Mouse (Mus musculus): ENCODE results near the gene Fam210b. TPM values are rescaled to one million over a fixed set of nuclear protein-coding genes. Genes with fewer than 3 reads are reported as not detected.

Gene Fam210b
- total and polyA plus RNA-seq, 3 experiments: 11.0 to 37.9 (median 14.7) TPM

GRCm38 (mm10) chr2:172393391-172394051 lies 48.2 kb downstream of the Fam210b start, which contains the start of gene Cass4:
TSS of gene Cass4 (plus strand) at chr2:172393794.
- H3K9me3 ChIP-seq (replicated peaks): no peaks in the 10 kb centered on the region
- peaks cover 13% of the 10 kb centered on the region for H3K27me3 ChIP-seq (ENCODE audit: insufficient read depth, low read length)
- DNase-seq (ENCODE audit: low spot score) (no peak), ATAC-seq (ENCODE audit: extremely low read depth, insufficient number of reproducible peaks, low FRiP score, poor library complexity, severe bottlenecking) (peak; percentile 30; the same call in 1 of the 2 replicates)
- no peak for TF ChIP-seq TAL1 (conservative IDR thresholded peaks at IDR 0.05; ENCODE audit: low read depth, low read length)
- TF ChIP-seq POLR2AphosphoS5 (IDR thresholded peaks at IDR 0.05; ENCODE audit: insufficient replicate concordance, low read depth, low read length): no peak
- TF ChIP-seq GATA1 (IDR thresholded peaks at IDR 0.05; ENCODE audit: borderline replicate concordance, low read length): no peak
- no peak for TF ChIP-seq CTCF (IDR thresholded peaks at IDR 0.05; ENCODE audit: low read depth, low read length)
- no peak for TF ChIP-seq GATA2 (IDR thresholded peaks at IDR 0.05; ENCODE audit: borderline replicate concordance, low read depth, low read length)
- H3K4me1 ChIP-seq (ENCODE audit: insufficient read depth, low read depth, low read length): peaks cover 11% of the 10 kb centered on the region
- H3K36me3 ChIP-seq (replicated peaks): no peaks in the 10 kb centered on the region
- no peak within 1 kb of the TSS; the same call in 1 of the 2 replicates for H3K4me3 ChIP-seq (ENCODE audit: low read depth, low read length)

- ATAC-seq (ENCODE audit: extremely low read depth, insufficient number of reproducible peaks, low FRiP score, poor library complexity, severe bottlenecking) (no peak), DNase-seq (ENCODE audit: low spot score) (no peak)
- H3K36me3 ChIP-seq (replicated peaks): no peaks in the 10 kb centered on the region
- no peak for TF ChIP-seq GATA2 (IDR thresholded peaks at IDR 0.05; ENCODE audit: borderline replicate concordance, low read depth, low read length)
- no peak for TF ChIP-seq POLR2AphosphoS5 (IDR thresholded peaks at IDR 0.05; ENCODE audit: insufficient replicate concordance, low read depth, low read length)
- TF ChIP-seq GATA1 (IDR thresholded peaks at IDR 0.05; ENCODE audit: borderline replicate concordance, low read length): no peak
- TF ChIP-seq TAL1 (conservative IDR thresholded peaks at IDR 0.05; ENCODE audit: low read depth, low read length): no peak
- TF ChIP-seq CTCF (IDR thresholded peaks at IDR 0.05; ENCODE audit: low read depth, low read length): no peak
- H3K4me1 ChIP-seq (ENCODE audit: insufficient read depth, low read depth, low read length): peaks cover 12% of the 10 kb centered on the region
- no peak overlapping the region for H3K4me3 ChIP-seq (ENCODE audit: low read depth, low read length)
- H3K27me3 ChIP-seq (ENCODE audit: insufficient read depth, low read length): peaks cover 15% of the 10 kb centered on the region
- H3K9me3 ChIP-seq (replicated peaks): no peaks in the 10 kb centered on the region
Observed at GRCm38 (mm10) chr2:172394052-172394392, 48.7 kb downstream of the Fam210b start.

- DNase-seq (ENCODE audit: low spot score) (no peak), ATAC-seq (ENCODE audit: extremely low read depth, insufficient number of reproducible peaks, low FRiP score, poor library complexity, severe bottlenecking) (no peak)
- peaks cover 19% of the 10 kb centered on the region for H3K4me1 ChIP-seq (ENCODE audit: insufficient read depth, low read depth, low read length)
- H3K4me3 ChIP-seq (ENCODE audit: low read depth, low read length): no peak overlapping the region
- H3K27me3 ChIP-seq (ENCODE audit: insufficient read depth, low read length): peaks cover 18% of the 10 kb centered on the region
- no peak for TF ChIP-seq TAL1 (conservative IDR thresholded peaks at IDR 0.05; ENCODE audit: low read depth, low read length)
- no peak for TF ChIP-seq CTCF (IDR thresholded peaks at IDR 0.05; ENCODE audit: low read depth, low read length)
- TF ChIP-seq POLR2AphosphoS5 (IDR thresholded peaks at IDR 0.05; ENCODE audit: insufficient replicate concordance, low read depth, low read length): no peak
- TF ChIP-seq GATA1 (IDR thresholded peaks at IDR 0.05; ENCODE audit: borderline replicate concordance, low read length): no peak
- no peak for TF ChIP-seq GATA2 (IDR thresholded peaks at IDR 0.05; ENCODE audit: borderline replicate concordance, low read depth, low read length)
- H3K36me3 ChIP-seq (replicated peaks): no peaks in the 10 kb centered on the region
- H3K9me3 ChIP-seq (replicated peaks): no peaks in the 10 kb centered on the region
Observed at GRCm38 (mm10) chr2:172394671-172395070, 49.3 kb downstream of the Fam210b start.

GRCm38 (mm10) chr2:172395961-172396360 lies 50.6 kb downstream of the Fam210b start:
- no peak for DNase-seq (ENCODE audit: low spot score)
- no peaks in the 10 kb centered on the region for H3K9me3 ChIP-seq (replicated peaks)
- no peak overlapping the region for H3K4me3 ChIP-seq (ENCODE audit: low read depth, low read length)
- H3K36me3 ChIP-seq (replicated peaks): no peaks in the 10 kb centered on the region
- TF ChIP-seq GATA2 (IDR thresholded peaks at IDR 0.05; ENCODE audit: borderline replicate concordance, low read depth, low read length) (no peak), CTCF (IDR thresholded peaks at IDR 0.05; ENCODE audit: low read depth, low read length) (no peak), TAL1 (conservative IDR thresholded peaks at IDR 0.05; ENCODE audit: low read depth, low read length) (no peak), POLR2AphosphoS5 (IDR thresholded peaks at IDR 0.05; ENCODE audit: insufficient replicate concordance, low read depth, low read length) (no peak), GATA1 (IDR thresholded peaks at IDR 0.05; ENCODE audit: borderline replicate concordance, low read length) (no peak)
- ATAC-seq (ENCODE audit: extremely low read depth, insufficient number of reproducible peaks, low FRiP score, poor library complexity, severe bottlenecking): no peak
- peaks cover 15% of the 10 kb centered on the region for H3K27me3 ChIP-seq (ENCODE audit: insufficient read depth, low read length)
- H3K4me1 ChIP-seq (ENCODE audit: insufficient read depth, low read depth, low read length): peaks cover 27% of the 10 kb centered on the region

- H3K4me1 ChIP-seq (ENCODE audit: insufficient read depth, low read depth, low read length): peaks cover 25% of the 10 kb centered on the region
- ATAC-seq (ENCODE audit: extremely low read depth, insufficient number of reproducible peaks, low FRiP score, poor library complexity, severe bottlenecking) (no peak), DNase-seq (ENCODE audit: low spot score) (no peak)
- TF ChIP-seq GATA2 (IDR thresholded peaks at IDR 0.05; ENCODE audit: borderline replicate concordance, low read depth, low read length) (no peak), TAL1 (conservative IDR thresholded peaks at IDR 0.05; ENCODE audit: low read depth, low read length) (no peak), POLR2AphosphoS5 (IDR thresholded peaks at IDR 0.05; ENCODE audit: insufficient replicate concordance, low read depth, low read length) (no peak), GATA1 (IDR thresholded peaks at IDR 0.05; ENCODE audit: borderline replicate concordance, low read length) (no peak), CTCF (IDR thresholded peaks at IDR 0.05; ENCODE audit: low read depth, low read length) (no peak)
- no peak overlapping the region for H3K4me3 ChIP-seq (ENCODE audit: low read depth, low read length)
- H3K27me3 ChIP-seq (ENCODE audit: insufficient read depth, low read length): peaks cover 9% of the 10 kb centered on the region
- H3K9me3 ChIP-seq (replicated peaks): no peaks in the 10 kb centered on the region
- H3K36me3 ChIP-seq (replicated peaks): no peaks in the 10 kb centered on the region
Observed at GRCm38 (mm10) chr2:172399901-172400300, 54.5 kb downstream of the Fam210b start.

- DNase-seq (ENCODE audit: low spot score) (peak; percentile 37), ATAC-seq (ENCODE audit: extremely low read depth, insufficient number of reproducible peaks, low FRiP score, poor library complexity, severe bottlenecking) (peak; percentile 91)
- H3K27me3 ChIP-seq (ENCODE audit: insufficient read depth, low read length): peaks cover 9% of the 10 kb centered on the region
- no peak for TF ChIP-seq GATA2 (IDR thresholded peaks at IDR 0.05; ENCODE audit: borderline replicate concordance, low read depth, low read length)
- no peak for TF ChIP-seq CTCF (IDR thresholded peaks at IDR 0.05; ENCODE audit: low read depth, low read length)
- H3K9me3 ChIP-seq (replicated peaks): no peaks in the 10 kb centered on the region
- peak overlapping the region; percentile 46; the same call in 1 of the 2 replicates for H3K4me3 ChIP-seq (ENCODE audit: low read depth, low read length)
- H3K36me3 ChIP-seq (replicated peaks): no peaks in the 10 kb centered on the region
- peaks cover 25% of the 10 kb centered on the region for H3K4me1 ChIP-seq (ENCODE audit: insufficient read depth, low read depth, low read length)
Observed at GRCm38 (mm10) chr2:172401116-172401825, 55.9 kb downstream of the Fam210b start.
